Mouse (Mus musculus) cerebellum, adult 18-20 months (tissue): ENCODE results near the gene Car5a.

ENCODE experiments used
- DNase-seq, 2 experiments: peaks; one replicate each; pipeline ENCODE4 v3.0.0; 2021

The Car5a gene

GRCm38 (mm10) chr8:121944831-121945230 is at the start of gene Car5a:
TSS of gene Car5a (minus strand) at chr8:121944904.
- DNase-seq = no peak

GRCm38 (mm10) chr8:121992911-121993310 is 48.2 kb upstream of the Car5a start:
- DNase-seq = no peak

- no peak for DNase-seq
These were observed 46.9 kb upstream of the Car5a start for GRCm38 (mm10) chr8:121991611-121992010.

GRCm38 (mm10) chr8:121990506-121991255 is 46.0 kb upstream of the Car5a start:
- no peak for DNase-seq

- DNase-seq = no peak
These were observed 43.2 kb upstream of the Car5a start for GRCm38 (mm10) chr8:121987892-121988291.

- DNase-seq = no peak
These were observed 41.0 kb upstream of the Car5a start for GRCm38 (mm10) chr8:121985673-121986072.

GRCm38 (mm10) chr8:121981520-121981895 is 36.8 kb upstream of the Car5a start:
- peak in 1 of 2 experiments; percentile 30 for DNase-seq

- DNase-seq = no peak
These were observed 36.3 kb upstream of the Car5a start for GRCm38 (mm10) chr8:121980792-121981519.

GRCm38 (mm10) chr8:121978670-121979069 is 34.0 kb upstream of the Car5a start:
- DNase-seq = no peak

- DNase-seq = peak; percentile 52 to 67
These were observed 33.3 kb upstream of the Car5a start for GRCm38 (mm10) chr8:121977819-121978590.

GRCm38 (mm10) chr8:121973906-121974305 is 29.2 kb upstream of the Car5a start:
- no peak for DNase-seq

GRCm38 (mm10) chr8:121971488-121972058 is 26.9 kb upstream of the Car5a start:
- no peak for DNase-seq

GRCm38 (mm10) chr8:121970225-121970624 is 25.5 kb upstream of the Car5a start:
- DNase-seq = no peak

- DNase-seq = no peak
These were observed 23.8 kb upstream of the Car5a start for GRCm38 (mm10) chr8:121968542-121968941.

- DNase-seq = no peak
These were observed 23.3 kb upstream of the Car5a start for GRCm38 (mm10) chr8:121967977-121968376.

- DNase-seq = peak in 1 of 2 experiments; percentile 32
These were observed 22.2 kb upstream of the Car5a start for GRCm38 (mm10) chr8:121966714-121967448.

- no peak for DNase-seq
These were observed 21.4 kb upstream of the Car5a start for GRCm38 (mm10) chr8:121966110-121966509.

GRCm38 (mm10) chr8:121964716-121965512 is 20.2 kb upstream of the Car5a start:
- DNase-seq = no peak

- no peak for DNase-seq
These were observed 18.2 kb upstream of the Car5a start for GRCm38 (mm10) chr8:121962892-121963291.

GRCm38 (mm10) chr8:121958395-121958794 is 13.7 kb upstream of the Car5a start:
- DNase-seq = no peak

GRCm38 (mm10) chr8:121955825-121956500 is 11.3 kb upstream of the Car5a start:
- no peak for DNase-seq
